Mouse (Mus musculus): ENCODE measurements around the gene Spata1.

The Spata1 gene

GRCm38 (mm10) chr3:146499431-146500002, at the start of gene Spata1, which contains the start of gene Gng5:
TSS of gene Spata1 (minus strand) at chr3:146499753.
TSS of gene Gng5 (plus strand) at chr3:146499807.
- peak; percentile 81 to 92 for DNase-seq (ENCODE audit: low spot score in 2 of 2)

- DNase-seq (ENCODE audit: low spot score in 2 of 2), result no peak
Measured at GRCm38 (mm10) chr3:146543632-146544031, 44.1 kb upstream of the Spata1 start.

GRCm38 (mm10) chr3:146540521-146541273, 41.1 kb upstream of the Spata1 start:
- no peak for DNase-seq (ENCODE audit: low spot score in 2 of 2)

GRCm38 (mm10) chr3:146534986-146535385, 35.4 kb upstream of the Spata1 start:
- DNase-seq (ENCODE audit: low spot score in 2 of 2), result no peak

- DNase-seq (ENCODE audit: low spot score in 2 of 2), result no peak
Measured at GRCm38 (mm10) chr3:146528335-146528734, 28.8 kb upstream of the Spata1 start.

- DNase-seq (ENCODE audit: low spot score in 2 of 2), result no peak
Measured at GRCm38 (mm10) chr3:146521652-146522020, 22.1 kb upstream of the Spata1 start.

GRCm38 (mm10) chr3:146520798-146521651, 21.5 kb upstream of the Spata1 start, which contains the start of gene Rpf1:
TSS of gene Rpf1 (minus strand) at chr3:146521429.
- DNase-seq (ENCODE audit: low spot score in 2 of 2), result peak; percentile 73 to 90

GRCm38 (mm10) chr3:146520226-146520797, 20.8 kb upstream of the Spata1 start:
- no peak for DNase-seq (ENCODE audit: low spot score in 2 of 2)

GRCm38 (mm10) chr3:146506711-146507110, 7.2 kb upstream of the Spata1 start:
- DNase-seq (ENCODE audit: low spot score in 2 of 2), result no peak

- DNase-seq (ENCODE audit: low spot score in 2 of 2), result no peak
Measured at GRCm38 (mm10) chr3:146501601-146502123, 2.1 kb upstream of the Spata1 start.

- DNase-seq (ENCODE audit: low spot score in 2 of 2), result no peak
Measured at GRCm38 (mm10) chr3:146500810-146501201, 1.3 kb upstream of the Spata1 start.

- peak; percentile 70 to 73 for DNase-seq (ENCODE audit: low spot score in 2 of 2)
Measured at GRCm38 (mm10) chr3:146500003-146500809, 653 bp upstream of the Spata1 start.

- no peak for DNase-seq (ENCODE audit: low spot score in 2 of 2)
Measured at GRCm38 (mm10) chr3:146498989-146499388, 564 bp downstream of the Spata1 start.

- DNase-seq (ENCODE audit: low spot score in 2 of 2), result no peak
Measured at GRCm38 (mm10) chr3:146494941-146495340, 4.6 kb downstream of the Spata1 start.

GRCm38 (mm10) chr3:146486464-146486863, 13.1 kb downstream of the Spata1 start:
- DNase-seq (ENCODE audit: low spot score in 2 of 2), result no peak

- DNase-seq (ENCODE audit: low spot score in 2 of 2), result no peak
Measured at GRCm38 (mm10) chr3:146482044-146482443, 17.5 kb downstream of the Spata1 start.

- no peak for DNase-seq (ENCODE audit: low spot score in 2 of 2)
Measured at GRCm38 (mm10) chr3:146474428-146474827, 25.1 kb downstream of the Spata1 start.

- no peak for DNase-seq (ENCODE audit: low spot score in 2 of 2)
Measured at GRCm38 (mm10) chr3:146473741-146474140, 25.8 kb downstream of the Spata1 start.

GRCm38 (mm10) chr3:146472657-146473056, 26.9 kb downstream of the Spata1 start:
- no peak for DNase-seq (ENCODE audit: low spot score in 2 of 2)

GRCm38 (mm10) chr3:146469226-146469625, 30.3 kb downstream of the Spata1 start:
- DNase-seq (ENCODE audit: low spot score in 2 of 2), result no peak

- no peak for DNase-seq (ENCODE audit: low spot score in 2 of 2)
Measured at GRCm38 (mm10) chr3:146462939-146463338, 36.6 kb downstream of the Spata1 start.

Measured in spleen, postnatal 10 days (tissue).